Mouse (Mus musculus): Measurements from ENCODE around the gene Wipf1. TPM values are rescaled to one million over a fixed set of nuclear protein-coding genes. Genes with fewer than 3 reads are reported as not detected.
"Not testable (repeated sequence)": the region's sequence is repeated elsewhere in the genome, so short reads cannot be mapped to it uniquely, and the experiment has no call there.

Gene Wipf1
- total RNA-seq, 2 experiments from 2014 or later: 21.5 to 27.6 TPM

GRCm38 (mm10) chr2:73506337-73506736 is 23.2 kb downstream of the Wipf1 start:
- DNase-seq: not testable (repeated sequence)

GRCm38 (mm10) chr2:73502863-73503429 is 26.6 kb downstream of the Wipf1 start:
- no peak for DNase-seq

GRCm38 (mm10) chr2:73500864-73501263 is 28.7 kb downstream of the Wipf1 start:
- DNase-seq: no peak

DNA sequence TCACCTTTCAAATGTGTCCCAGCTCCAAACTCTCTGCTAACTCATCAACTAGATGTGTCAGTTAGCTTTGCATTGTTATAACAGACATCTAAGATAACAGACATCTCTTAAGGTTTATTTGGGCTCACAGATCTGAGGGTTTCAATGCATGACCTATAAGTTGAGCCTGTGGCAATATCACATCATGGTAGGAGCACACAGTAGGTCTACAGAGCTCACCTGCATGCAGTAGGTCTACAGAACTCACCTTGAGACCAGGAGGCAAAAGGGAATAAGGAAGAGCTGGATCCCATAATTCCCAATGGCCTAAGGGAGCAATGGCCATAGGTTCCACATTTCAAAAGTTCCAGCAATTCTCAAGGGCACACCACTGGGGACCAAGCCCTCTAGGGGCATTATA is 31.2 kb downstream of the Wipf1 start:
- DNase-seq: no peak

DNA sequence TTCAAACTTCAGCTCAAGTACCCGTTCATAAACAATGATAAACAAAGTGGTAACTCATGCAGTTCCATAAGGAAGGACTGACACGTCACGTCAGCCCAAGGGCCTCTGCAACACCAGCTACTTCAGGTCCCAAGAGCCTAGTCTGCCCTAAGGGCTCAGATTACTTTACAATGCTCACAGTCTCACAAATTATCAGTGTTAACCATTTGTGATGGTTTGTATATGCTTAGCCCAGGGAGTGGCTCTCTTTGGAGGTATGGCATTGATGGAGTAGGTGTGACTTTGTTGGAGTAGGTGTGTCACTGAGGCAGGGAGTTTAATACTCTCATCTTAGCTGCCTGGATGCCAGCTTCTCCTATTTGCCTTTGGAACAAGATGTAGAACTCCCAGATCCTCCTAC is 32.0 kb downstream of the Wipf1 start:
- no peak for DNase-seq

DNA sequence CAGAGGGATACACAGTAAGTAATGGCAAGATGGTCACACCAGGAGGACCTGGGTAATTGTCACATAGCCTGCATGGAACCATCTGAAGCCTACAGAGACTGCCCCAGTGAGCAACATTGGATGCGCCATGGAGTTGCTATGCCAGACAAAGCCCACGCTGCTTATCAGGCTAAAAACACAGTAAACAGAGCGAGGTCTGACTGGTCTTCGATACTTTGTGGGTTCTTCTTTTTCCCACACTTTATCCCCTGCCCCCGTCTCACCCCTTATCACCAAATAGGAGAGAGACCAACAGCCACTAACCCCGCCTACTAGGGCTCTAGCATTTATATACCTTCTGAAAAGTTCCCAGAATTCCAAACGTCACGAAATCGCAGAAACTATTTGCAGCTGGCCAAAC is 32.6 kb downstream of the Wipf1 start:
- DNase-seq: no peak

- DNase-seq: no peak
These were observed 33.2 kb downstream of the Wipf1 start for GRCm38 (mm10) chr2:73496329-73496685.

- DNase-seq: no peak
These were observed 33.8 kb downstream of the Wipf1 start for GRCm38 (mm10) chr2:73495617-73496328.

DNA sequence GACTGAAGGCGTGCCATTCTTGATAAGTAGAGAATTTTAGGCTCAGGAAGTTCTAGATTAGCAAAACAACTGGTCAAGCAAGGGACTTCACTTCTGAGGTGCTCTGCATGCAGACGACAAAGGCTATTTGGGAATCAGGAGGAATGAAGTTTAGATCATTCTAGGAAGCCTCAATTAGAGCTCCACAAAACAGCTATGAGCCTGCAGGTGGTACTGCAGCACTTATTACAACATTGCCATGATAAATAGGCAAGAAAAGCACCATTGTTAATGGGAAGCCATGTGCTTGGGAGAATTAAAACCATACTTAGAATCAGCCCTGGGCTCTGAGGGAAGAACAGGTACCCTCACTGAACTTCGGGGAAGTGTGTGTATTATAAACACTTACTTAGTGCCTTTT is 36.0 kb downstream of the Wipf1 start:
- no peak for DNase-seq

- peak; percentile 76 for DNase-seq
These were observed 37.9 kb downstream of the Wipf1 start for GRCm38 (mm10) chr2:73491442-73492241.

- no peak for DNase-seq
These were observed 39.1 kb downstream of the Wipf1 start for GRCm38 (mm10) chr2:73490466-73490865.

GRCm38 (mm10) chr2:73486120-73486601 is 43.4 kb downstream of the Wipf1 start:
- no peak for DNase-seq

DNA sequence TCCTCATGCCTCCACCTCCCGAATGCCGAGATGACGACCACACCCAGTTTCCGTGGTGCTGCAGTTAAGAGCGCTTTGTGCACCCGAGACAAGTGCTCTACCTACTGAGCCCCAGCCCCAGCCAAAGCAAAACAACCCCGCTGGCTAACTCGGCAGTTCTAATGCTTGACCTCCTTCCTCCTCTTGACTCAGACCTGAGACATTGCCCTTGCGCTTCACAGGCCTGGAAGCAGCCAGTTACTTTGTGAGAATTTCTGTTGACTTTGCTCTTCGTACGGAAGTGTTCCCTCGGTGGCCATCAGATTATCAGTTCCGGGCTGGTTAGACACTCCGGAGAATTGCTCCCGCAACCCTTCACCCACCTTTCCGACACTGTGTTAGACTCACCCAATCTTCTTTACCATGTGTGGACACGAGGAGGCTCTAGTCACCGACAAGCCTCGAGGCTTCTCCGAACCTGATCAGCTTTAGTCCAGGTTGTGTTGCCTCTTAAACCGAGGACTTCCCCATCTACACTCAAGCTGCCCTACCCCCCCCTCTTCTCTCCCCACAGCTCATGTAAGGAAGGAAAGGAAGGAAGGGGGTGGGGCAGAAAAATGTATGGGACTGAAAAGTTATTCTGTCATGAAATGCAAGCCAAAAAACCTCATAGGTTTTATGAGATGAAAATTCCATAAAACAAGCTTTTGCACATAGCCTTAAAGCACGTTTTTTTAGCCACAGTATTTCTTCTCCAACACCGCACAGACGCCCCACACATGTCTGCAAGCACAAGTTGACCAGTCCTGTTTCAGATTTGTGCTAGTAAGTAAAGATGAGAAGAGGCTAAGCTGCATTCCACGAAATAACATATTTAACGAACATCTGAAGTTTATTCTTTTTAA is 44.1 kb downstream of the Wipf1 start:
- DNase-seq: no peak

DNA sequence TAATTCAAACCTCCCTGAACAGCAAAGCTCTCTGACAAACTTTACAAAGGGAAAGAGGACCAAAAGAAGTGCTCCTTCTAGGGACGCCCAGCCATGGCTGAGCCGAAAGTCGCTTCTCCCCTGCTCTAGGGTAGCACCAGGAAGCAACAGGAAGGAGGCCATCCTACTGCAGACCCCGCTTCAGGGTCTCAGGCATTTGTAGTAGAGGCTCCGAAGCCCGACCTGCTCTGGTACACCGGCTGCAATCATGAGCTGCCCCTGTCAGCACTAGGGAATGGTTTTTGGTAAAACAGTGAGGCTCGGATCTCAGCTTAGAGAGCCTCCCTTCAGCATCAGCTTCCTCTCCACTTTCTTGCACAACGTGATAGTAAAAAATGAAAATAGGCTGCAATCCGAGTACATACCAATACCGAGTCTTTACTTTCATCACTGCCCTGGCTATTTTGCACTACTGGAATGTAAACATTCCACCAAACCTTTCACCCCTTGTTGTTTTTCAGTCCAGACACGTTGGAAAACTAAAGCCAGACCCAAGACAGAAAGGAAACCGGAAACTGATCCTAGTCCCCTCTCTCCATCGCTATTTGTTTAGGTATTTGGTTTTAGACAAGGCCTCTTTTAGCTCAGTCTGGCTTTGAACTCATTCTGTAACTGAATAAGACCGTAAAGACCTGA is 44.8 kb downstream of the Wipf1 start:
- DNase-seq: no peak

- DNase-seq: no peak
These were observed 50.7 kb downstream of the Wipf1 start for GRCm38 (mm10) chr2:73478805-73479204.

GRCm38 (mm10) chr2:73477501-73477900 is 52.0 kb downstream of the Wipf1 start:
- DNase-seq: no peak

DNA sequence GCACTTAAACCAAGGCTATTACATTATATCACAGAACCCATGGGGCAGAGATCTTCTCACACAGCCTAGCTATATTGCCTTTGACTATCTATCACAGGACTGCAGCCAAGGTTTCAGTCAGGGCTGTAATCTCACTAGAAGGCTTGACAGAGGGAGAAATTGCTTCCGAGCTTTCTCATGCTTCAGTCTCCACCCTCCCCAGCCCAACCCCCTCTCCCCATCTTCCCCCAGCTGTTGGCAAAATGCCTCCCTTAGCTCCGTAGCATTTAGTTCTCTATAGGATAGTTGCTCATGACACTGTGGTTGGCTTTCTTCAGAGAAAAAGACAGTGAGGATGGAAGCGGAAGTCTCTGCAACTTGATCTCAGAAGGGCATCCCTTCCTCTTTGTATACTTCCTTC is 54.0 kb downstream of the Wipf1 start:
- DNase-seq: no peak

DNA sequence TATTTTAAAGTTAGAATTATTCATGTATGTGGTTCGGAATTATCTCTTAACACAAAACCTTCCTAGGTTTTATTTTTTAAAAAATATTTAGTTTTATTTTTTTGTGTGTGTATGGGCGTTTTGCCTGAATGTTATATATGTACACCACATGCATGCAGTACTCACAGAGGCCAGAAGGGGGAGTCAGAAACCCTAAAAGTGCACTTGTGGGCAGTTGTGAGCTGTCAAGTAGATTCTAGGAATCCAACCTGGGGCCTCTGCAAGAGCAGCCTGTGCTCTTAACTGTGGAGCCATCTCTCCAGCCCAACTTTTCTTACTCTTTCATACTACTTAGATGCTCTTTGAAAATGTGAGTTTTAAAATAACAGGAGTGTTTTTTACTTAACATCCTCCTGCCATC is 57.4 kb downstream of the Wipf1 start:
- peak; percentile 35 for DNase-seq

DNA sequence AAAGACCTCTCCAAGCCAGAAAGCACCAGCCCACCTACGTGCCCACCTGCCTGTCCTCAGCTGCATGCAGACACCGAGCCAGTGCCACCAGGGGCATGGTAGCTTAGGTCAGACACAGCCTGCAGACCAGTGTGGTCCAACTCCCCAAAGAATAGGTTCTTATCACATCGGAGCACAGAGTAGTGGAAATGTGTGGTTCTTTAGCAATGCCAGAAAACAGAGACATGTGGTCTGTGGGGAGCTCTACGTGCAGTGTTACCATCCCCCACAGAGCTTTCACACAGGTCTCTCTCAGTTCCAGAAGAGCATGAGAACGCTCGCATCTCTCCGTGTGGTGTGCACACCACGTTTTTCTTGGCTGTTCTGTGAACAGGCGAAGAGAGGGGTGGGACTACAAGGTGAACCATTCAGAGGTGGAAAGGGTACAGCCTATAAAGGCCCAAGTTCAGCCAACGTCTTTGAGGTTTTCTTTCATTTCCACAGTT is 59.3 kb downstream of the Wipf1 start:
- no peak for DNase-seq

DNA sequence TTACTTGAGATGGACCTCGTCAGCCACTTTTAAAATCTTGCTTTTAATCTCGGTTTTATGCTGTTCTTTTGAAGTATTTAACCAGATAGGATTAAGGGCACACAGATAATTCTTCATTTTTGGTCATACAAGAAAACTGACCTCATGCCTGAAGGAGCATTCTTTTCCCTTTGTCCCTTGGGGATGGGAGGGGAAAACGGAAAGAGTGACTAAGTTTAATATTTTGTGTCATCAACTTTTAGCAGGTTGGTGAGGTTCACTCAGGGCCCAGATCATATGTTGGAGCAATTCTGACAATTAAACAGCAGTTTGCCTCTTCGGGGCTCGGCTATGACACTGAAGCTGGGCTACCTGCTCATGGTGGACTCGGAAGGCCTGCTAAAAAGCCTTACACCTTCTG is 60.0 kb downstream of the Wipf1 start:
- DNase-seq: no peak

DNA sequence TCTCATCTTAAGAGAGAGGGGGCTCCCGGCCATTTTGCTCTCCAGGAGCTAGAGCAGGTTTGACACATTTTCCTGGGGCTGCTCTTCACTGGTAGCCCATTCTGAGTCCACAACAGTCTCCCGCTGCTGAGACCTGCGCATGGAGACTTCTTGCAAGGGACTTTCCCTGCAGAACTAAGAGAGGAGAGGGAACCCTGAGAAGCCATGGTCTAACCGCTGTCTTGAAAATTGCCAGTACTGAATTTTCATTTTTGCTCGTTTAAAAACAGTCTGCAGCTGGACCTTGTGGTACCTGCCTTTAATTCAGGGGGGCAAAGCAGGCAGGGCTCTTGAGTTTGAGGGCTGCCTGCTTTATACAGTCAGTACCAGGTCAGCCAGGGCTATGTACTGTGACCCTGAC is 60.5 kb downstream of the Wipf1 start:
- no peak for DNase-seq

All from gastrocnemius, postnatal 10 days (tissue).